ENCODE assay signal across 8 mouse cellular contexts in the genomic region with DNA sequence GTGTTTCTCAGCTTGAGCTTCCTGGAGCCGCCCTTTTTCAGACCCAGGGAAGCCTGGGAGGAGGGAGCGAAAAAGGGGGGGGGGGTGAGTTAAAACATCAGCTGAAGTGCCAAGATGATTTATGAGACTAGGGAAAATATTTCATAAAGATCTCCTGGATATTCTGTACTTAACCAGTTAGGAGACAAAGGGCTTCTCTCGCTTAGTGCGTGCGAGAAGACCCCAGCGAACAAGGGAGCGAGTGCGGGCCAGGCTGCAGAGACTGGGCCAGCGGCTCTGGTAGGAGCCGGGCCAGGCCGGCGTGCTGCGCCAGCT. TPM values are rescaled to one million over a fixed set of nuclear protein-coding genes. Genes with fewer than 3 reads are reported as not detected.
DNase-seq lines count a peak whose midpoint lies in the region; ATAC-seq and TF ChIP-seq lines count a peak whose summit lies in the region.

No protein-coding gene starts in this region.

- H3K36me3 ChIP-seq in heart, embryonic 11.5 days (ENCODE audit: control insufficient read depth, insufficient read depth, low read length), result no peaks in the 10 kb centered on the region
- H3K36me3 ChIP-seq in ES-Bruce4 (ENCODE audit: control insufficient read depth, insufficient read depth, low read length, poor library complexity, severe bottlenecking), result no peaks in the 10 kb centered on the region
- no peaks in the 10 kb centered on the region for H3K36me3 ChIP-seq in heart, embryonic 15.5 days
- no peaks in the 10 kb centered on the region for H3K36me3 ChIP-seq in midbrain, embryonic 10.5 days
- H3K36me3 ChIP-seq in thymus, adult 2 months (ENCODE audit: control insufficient read depth, insufficient read depth, low read length), result no peaks in the 10 kb centered on the region

- DNase-seq in heart, postnatal 10 days, result no peak
- DNase-seq in midbrain, embryonic 10.5 days (ENCODE audit: low spot score), result no peak
- no peak for DNase-seq in frontal cortex, postnatal 10 days (ENCODE audit: low spot score in 2 of 2)
- DNase-seq in frontal cortex, postnatal 14 days (ENCODE audit: low spot score in 2 of 2), result no peak
- no peak for DNase-seq in thymus, adult 2 months

- H3K4me3 ChIP-seq in heart, embryonic 11.5 days (ENCODE audit: low read depth, low read length), result peak overlapping the region; percentile 41; the same call in 1 of the 2 replicates
- H3K4me3 ChIP-seq in ES-Bruce4 (ENCODE audit: low read depth, low read length), result peak overlapping the region; percentile 62; the same call in 1 of the 2 replicates
- peak overlapping the region; percentile 44 for H3K4me3 ChIP-seq in heart, embryonic 15.5 days
- H3K4me3 ChIP-seq in midbrain, embryonic 10.5 days, result peak overlapping the region; percentile 61
- no peak overlapping the region for H3K4me3 ChIP-seq in thymus, adult 2 months (ENCODE audit: control insufficient read depth, insufficient read depth, low read length)

- TF ChIP-seq POLR2A in ES-Bruce4 (IDR thresholded peaks at IDR 0.05; ENCODE audit: insufficient read depth, low read length), result no peak
- TF ChIP-seq POLR2A in thymus, adult 2 months (IDR thresholded peaks at IDR 0.05; ENCODE audit: control insufficient read depth, extremely low read depth, insufficient read depth, low read length, poor library complexity), result no peak

- H3K4me1 ChIP-seq in heart, embryonic 11.5 days (ENCODE audit: control insufficient read depth, insufficient read depth, low read length), result peaks cover 23% of the 10 kb centered on the region
- no peaks in the 10 kb centered on the region for H3K4me1 ChIP-seq in ES-Bruce4 (ENCODE audit: control insufficient read depth, insufficient read depth, low read length)
- peaks cover 38% of the 10 kb centered on the region for H3K4me1 ChIP-seq in heart, embryonic 15.5 days (replicated peaks)
- H3K4me1 ChIP-seq in midbrain, embryonic 10.5 days, result peaks cover 82% of the 10 kb centered on the region
- no peaks in the 10 kb centered on the region for H3K4me1 ChIP-seq in thymus, adult 2 months (replicated peaks; ENCODE audit: control insufficient read depth, insufficient read depth, low read length)

- no peak for TF ChIP-seq EP300 in ES-Bruce4 (IDR thresholded peaks at IDR 0.05; ENCODE audit: insufficient read depth, low read depth, low read length)

- H3K4me2 ChIP-seq in heart, embryonic 11.5 days, result peak overlapping the region; percentile 59
- H3K4me2 ChIP-seq in heart, embryonic 15.5 days, result peak overlapping the region; percentile 77

- no peak overlapping the region for H3K9ac ChIP-seq in heart, embryonic 11.5 days (ENCODE audit: low read depth, low read length)
- H3K9ac ChIP-seq in ES-Bruce4 (ENCODE audit: low read depth, poor library complexity, severe bottlenecking), result no peak overlapping the region
- H3K9ac ChIP-seq in heart, embryonic 15.5 days, result no peak overlapping the region

- H3K27ac ChIP-seq in heart, embryonic 11.5 days (ENCODE audit: low read depth, low read length), result no peak overlapping the region
- H3K27ac ChIP-seq in ES-Bruce4 (ENCODE audit: insufficient read depth, low read length), result no peak overlapping the region
- no peak overlapping the region for H3K27ac ChIP-seq in heart, embryonic 15.5 days
- peak overlapping the region; percentile 69; the same call in 1 of the 2 replicates for H3K27ac ChIP-seq in midbrain, embryonic 10.5 days (replicated peaks)
- no peak overlapping the region for H3K27ac ChIP-seq in thymus, adult 2 months (ENCODE audit: control insufficient read depth, insufficient read depth, low read length)

- H3K9me3 ChIP-seq in heart, embryonic 11.5 days (replicated peaks; ENCODE audit: control insufficient read depth, low read length), result no peaks in the 10 kb centered on the region
- no peaks in the 10 kb centered on the region for H3K9me3 ChIP-seq in ES-Bruce4 (replicated peaks; ENCODE audit: control insufficient read depth, insufficient read depth, low read length, poor library complexity, severe bottlenecking)
- no peaks in the 10 kb centered on the region for H3K9me3 ChIP-seq in heart, embryonic 15.5 days (replicated peaks)
- no peaks in the 10 kb centered on the region for H3K9me3 ChIP-seq in midbrain, embryonic 10.5 days (replicated peaks)

- intact Hi-C loops in heart, postnatal 10 days (cut with DNase I), result loop anchor here (2.0 kb wide), 2 partner anchors 101 to 131 kb away; no protein-coding TSS in a partner anchor

- TF ChIP-seq CTCF in ES-Bruce4 (IDR thresholded peaks at IDR 0.05; ENCODE audit: low read depth, low read length), result no peak
- no peak for TF ChIP-seq CTCF in thymus, adult 2 months (IDR thresholded peaks at IDR 0.05; ENCODE audit: borderline replicate concordance, control insufficient read depth, extremely low read depth, insufficient read depth, low read length, poor library complexity)

- WGBS in heart, embryonic 11.5 days (ENCODE audit: insufficient replicate concordance), result 0% methylated on average over 13 of the region's 13 CpGs
- 2% methylated on average over 13 of the region's 13 CpGs for WGBS in heart, embryonic 15.5 days
- WGBS in midbrain, embryonic 10.5 days, result 1% methylated on average over 13 of the region's 13 CpGs
- 4% methylated on average over 13 of the region's 13 CpGs for WGBS in thymus, adult 2 months

- H3K27me3 ChIP-seq in heart, embryonic 11.5 days (ENCODE audit: control insufficient read depth, insufficient read depth, low read length), result peaks cover 93% of the 10 kb centered on the region
- peaks cover 62% of the 10 kb centered on the region for H3K27me3 ChIP-seq in ES-Bruce4 (ENCODE audit: control insufficient read depth, insufficient read depth, low read length, poor library complexity, severe bottlenecking)
- H3K27me3 ChIP-seq in heart, embryonic 15.5 days, result peaks cover 96% of the 10 kb centered on the region
- peaks cover 100% of the 10 kb centered on the region for H3K27me3 ChIP-seq in midbrain, embryonic 10.5 days (ENCODE audit: low read depth, poor library complexity, severe bottlenecking)
- H3K27me3 ChIP-seq in thymus, adult 2 months (ENCODE audit: control insufficient read depth, insufficient read depth, low read length), result peaks cover 34% of the 10 kb centered on the region; the same call in 1 of the 2 replicates

- no peak for ATAC-seq in heart, embryonic 11.5 days (replicated peaks; ENCODE audit: insufficient number of reproducible peaks, low FRiP score, low TSS enrichment)
- ATAC-seq in heart, embryonic 15.5 days (replicated peaks; ENCODE audit: insufficient number of reproducible peaks, insufficient read depth, low FRiP score, low read depth), result no peak

RNA-seq across cellular contexts. Expression of a gene that starts 0.5 kb away (rescaled TPM):
- not detected in 2 replicates for polyA plus RNA-seq in heart, embryonic 11.5 days (2014; fragmentation: Nextera tagmentation; extraction: Ambion mirVana)
- not detected for total RNA-seq in heart, postnatal 10 days (2021)
- not detected in 2 replicates for polyA plus RNA-seq in ES-Bruce4 (2011; ENCODE audit: insufficient read depth, insufficient read length, low read depth, missing spikeins)
- not detected in 2 replicates for polyA plus RNA-seq in heart, embryonic 15.5 days (2015; fragmentation: Nextera tagmentation; extraction: Ambion mirVana)
- polyA plus RNA-seq in midbrain, embryonic 10.5 days (2016; fragmentation: Nextera tagmentation; extraction: Ambion mirVana), result 0.60 and 1.1 TPM in 2 replicates
- 0.10 and 0.12 TPM in 2 replicates for polyA plus RNA-seq in thymus, adult 2 months (2012; rRNA removed)
